Mouse (Mus musculus) myocyte (in vitro differentiated cells): Measurements from ENCODE around the gene Mrps6. TPM values are rescaled to one million over a fixed set of nuclear protein-coding genes. Genes with fewer than 3 reads are reported as not detected.

Experiments used
- H3K27me3 ChIP-seq: one replicate; pipeline ENCODE4 v1.6.1; 2011; ENCODE audit not compliant: control insufficient read depth, insufficient read depth, insufficient read length
- H3K36me3 ChIP-seq: one replicate; pipeline ENCODE4 v1.6.1; 2011; ENCODE audit not compliant: control insufficient read depth, insufficient read depth
- H3K4me2 ChIP-seq: one replicate; pipeline ENCODE4 v1.6.1; 2011; ENCODE audit warnings: low read depth, control low read depth
- H3K4me3 ChIP-seq: one replicate; pipeline ENCODE4 v1.5.1; 2011; ENCODE audit warnings: mild to moderate bottlenecking, control low read depth, moderate library complexity
- H3K79me2 ChIP-seq: one replicate; pipeline ENCODE4 v1.6.1; 2011; ENCODE audit not compliant: control insufficient read depth, insufficient read depth
- H3ac ChIP-seq: one replicate; pipeline ENCODE4 v1.6.1; 2011; ENCODE audit not compliant: control insufficient read depth, insufficient read length
- CEBPB ChIP-seq: IDR thresholded peaks from 2 replicates; pipeline ENCODE4 v1.6.1; 2011; ENCODE audit warnings: mild to moderate bottlenecking, moderate library complexity; ENCODE audit not compliant: poor library complexity, insufficient read depth, severe bottlenecking
- E2F4 ChIP-seq: IDR thresholded peaks from one replicate; pipeline ENCODE4 v1.6.1; 2011; ENCODE audit warnings: mild to moderate bottlenecking, control low read depth, moderate library complexity; ENCODE audit not compliant: insufficient read depth
- MAX ChIP-seq: IDR thresholded peaks from one replicate; pipeline ENCODE4 v1.6.1; 2011; ENCODE audit warnings: low read depth, mild to moderate bottlenecking, control low read depth
- MYOD1 ChIP-seq, 3 experiments: IDR thresholded peaks; one replicate each; pipeline ENCODE4 v1.6.1; 2011; ENCODE audit warnings: control low read depth in 2 of 3, low read depth in 2 of 3, mild to moderate bottlenecking in 2 of 3, moderate library complexity in 1 of 3; ENCODE audit not compliant: insufficient read length in 2 of 3, control insufficient read depth in 1 of 3
- MYOG ChIP-seq, 3 experiments: IDR thresholded peaks; one replicate each; pipeline ENCODE4 v1.6.1; 2011; ENCODE audit warnings: control low read depth in 2 of 3, low read depth in 2 of 3, mild to moderate bottlenecking in 2 of 3; ENCODE audit not compliant: insufficient read length in 2 of 3, control insufficient read depth in 1 of 3, insufficient read depth in 1 of 3
- POLR2A ChIP-seq: IDR thresholded peaks from one replicate; pipeline ENCODE4 v1.6.1; 2011; ENCODE audit warnings: low read depth, mild to moderate bottlenecking, control low read depth, moderate library complexity; ENCODE audit not compliant: insufficient read length
- POLR2AphosphoS2 ChIP-seq: IDR thresholded peaks from one replicate; pipeline ENCODE4 v1.6.1; 2011; ENCODE audit warnings: low read depth, control low read depth; ENCODE audit not compliant: insufficient read length
- REST ChIP-seq: IDR thresholded peaks from one replicate; pipeline ENCODE4 v1.6.1; 2011; ENCODE audit warnings: mild to moderate bottlenecking, control low read depth, moderate library complexity; ENCODE audit not compliant: insufficient read depth, insufficient read length
- SRF ChIP-seq: IDR thresholded peaks from one replicate; pipeline ENCODE4 v1.6.1; 2011; ENCODE audit warnings: low read depth; ENCODE audit not compliant: control insufficient read depth, insufficient read length
- TCF12 ChIP-seq: IDR thresholded peaks from one replicate; pipeline ENCODE4 v1.6.1; 2011; ENCODE audit warnings: mild to moderate bottlenecking, control low read depth; ENCODE audit not compliant: poor library complexity, insufficient read depth, severe bottlenecking
- TCF3 ChIP-seq: IDR thresholded peaks from one replicate; pipeline ENCODE4 v1.6.1; 2011; ENCODE audit warnings: low read depth, control low read depth; ENCODE audit not compliant: insufficient read length
- USF1 ChIP-seq: IDR thresholded peaks from one replicate; pipeline ENCODE4 v1.6.1; 2011; ENCODE audit warnings: low read depth, mild to moderate bottlenecking, control low read depth, moderate library complexity
- polyA plus RNA-seq: library from polyadenylated mRNA; unstranded; fragments of >200 nt; fragmentation: generic; extraction: Trizol; gene quantifications from one replicate; pipeline ENCODE4 v1.2.1, GENCODE M21; 2012; ENCODE audit warnings: missing spikeins

Gene Mrps6
- polyA plus RNA-seq, result 121 TPM

GRCm38 (mm10) chr16:92057852-92058643 is at the start of gene Mrps6, which contains the start of the genes Gm49711 and Slc5a3:
Gene Mrps6 (plus strand): TSS chr16:92058270.
Gene Gm49711 (plus strand): TSS chr16:92058316.
Gene Slc5a3 (plus strand): TSS chr16:92058322.
- Histone ChIP-seq H3K79me2 (peaks cover 44% of the 10 kb centered on the region), H3K4me3 (peak within 1 kb of the TSS; percentile 50), H3K27me3 (no peaks in the 10 kb centered on the region), H3K4me2 (peak within 1 kb of the TSS; percentile 86), H3ac (peak within 1 kb of the TSS; percentile 68), H3K36me3 (peaks cover 9% of the 10 kb centered on the region)
- TF ChIP-seq TCF3 (no peak), POLR2A (peak; percentile 97), CEBPB (no peak), POLR2AphosphoS2 (peak; percentile 94), REST (no peak), MAX (no peak), MYOG (IDR thresholded peaks at IDR 0.05; ENCODE audit: control insufficient read depth in 1 of 3, insufficient read depth in 1 of 3, insufficient read length in 2 of 3, low read depth in 2 of 3) (no peak), E2F4 (no peak), TCF12 (no peak), MYOD1 (IDR thresholded peaks at IDR 0.05; ENCODE audit: control insufficient read depth in 1 of 3, insufficient read length in 2 of 3, low read depth in 2 of 3) (peak in 1 of 3 experiments; percentile 3), SRF (peak; percentile 15), USF1 (no peak)

GRCm38 (mm10) chr16:92009586-92009985 is 48.5 kb upstream of the Mrps6 start:
- Histone ChIP-seq H3K27me3 (no peaks in the 10 kb centered on the region), H3K36me3 (no peaks in the 10 kb centered on the region), H3ac (no peak overlapping the region), H3K4me2 (no peak overlapping the region), H3K79me2 (no peaks in the 10 kb centered on the region), H3K4me3 (no peak overlapping the region)
- TF ChIP-seq E2F4, result no peak
- no peak for TF ChIP-seq TCF12
- no peak for TF ChIP-seq CEBPB
- no peak for TF ChIP-seq TCF3
- no peak for TF ChIP-seq POLR2AphosphoS2
- TF ChIP-seq POLR2A, result no peak
- TF ChIP-seq MYOD1 (IDR thresholded peaks at IDR 0.05; ENCODE audit: control insufficient read depth in 1 of 3, insufficient read length in 2 of 3, low read depth in 2 of 3), result no peak
- no peak for TF ChIP-seq REST
- TF ChIP-seq MAX, result no peak
- no peak for TF ChIP-seq SRF
- TF ChIP-seq USF1, result no peak
- TF ChIP-seq MYOG (IDR thresholded peaks at IDR 0.05; ENCODE audit: control insufficient read depth in 1 of 3, insufficient read depth in 1 of 3, insufficient read length in 2 of 3, low read depth in 2 of 3), result no peak

- H3ac ChIP-seq, result no peak overlapping the region
- H3K27me3 ChIP-seq, result no peaks in the 10 kb centered on the region
- H3K36me3 ChIP-seq, result no peaks in the 10 kb centered on the region
- H3K79me2 ChIP-seq, result no peaks in the 10 kb centered on the region
- H3K4me3 ChIP-seq, result no peak overlapping the region
- TF ChIP-seq MAX, result peak; percentile 8
- peak; percentile 92 for TF ChIP-seq CEBPB
- no peak for TF ChIP-seq MYOD1 (IDR thresholded peaks at IDR 0.05; ENCODE audit: control insufficient read depth in 1 of 3, insufficient read length in 2 of 3, low read depth in 2 of 3)
- TF ChIP-seq POLR2A, result no peak
- TF ChIP-seq POLR2AphosphoS2, result no peak
- TF ChIP-seq TCF12, result no peak
- no peak for TF ChIP-seq MYOG (IDR thresholded peaks at IDR 0.05; ENCODE audit: control insufficient read depth in 1 of 3, insufficient read depth in 1 of 3, insufficient read length in 2 of 3, low read depth in 2 of 3)
- no peak overlapping the region for H3K4me2 ChIP-seq
Measured at GRCm38 (mm10) chr16:92016792-92017191, 41.3 kb upstream of the Mrps6 start.

GRCm38 (mm10) chr16:92019141-92020118 is 38.6 kb upstream of the Mrps6 start:
- TF ChIP-seq E2F4, result no peak
- no peak for TF ChIP-seq MYOG (IDR thresholded peaks at IDR 0.05; ENCODE audit: control insufficient read depth in 1 of 3, insufficient read depth in 1 of 3, insufficient read length in 2 of 3, low read depth in 2 of 3)
- no peak for TF ChIP-seq TCF3
- no peak for TF ChIP-seq POLR2AphosphoS2
- TF ChIP-seq CEBPB, result no peak
- TF ChIP-seq MYOD1 (IDR thresholded peaks at IDR 0.05; ENCODE audit: control insufficient read depth in 1 of 3, insufficient read length in 2 of 3, low read depth in 2 of 3), result no peak
- no peak for TF ChIP-seq USF1
- no peak for TF ChIP-seq MAX
- TF ChIP-seq TCF12, result no peak
- no peak for TF ChIP-seq SRF
- TF ChIP-seq POLR2A, result no peak
- TF ChIP-seq REST, result no peak
- H3K4me3 ChIP-seq, result no peak overlapping the region
- H3K79me2 ChIP-seq, result no peaks in the 10 kb centered on the region
- H3ac ChIP-seq, result no peak overlapping the region
- no peaks in the 10 kb centered on the region for H3K27me3 ChIP-seq
- H3K36me3 ChIP-seq, result no peaks in the 10 kb centered on the region
- no peak overlapping the region for H3K4me2 ChIP-seq
